ENCODE assay signal across 28 mouse cellular contexts in genomic region chr3:92905182-92905581, GRCm38 (mm10). TPM values are rescaled to one million over a fixed set of nuclear protein-coding genes. Genes with fewer than 3 reads are reported as not detected.
DNase-seq lines count a peak whose midpoint lies in the region; ATAC-seq and TF ChIP-seq lines count a peak whose summit lies in the region.
"Had no signal": no experiment of that assay in that cellular context is flagged by ENCODE, and none has a peak within 500 bp of the region (broad histone marks: within the 10 kb centered on the region; RNA-seq: fewer than 3 reads in every experiment).

No protein-coding gene starts in this region.

- no peak for TF ChIP-seq CTCF in forebrain, postnatal 0 days (IDR thresholded peaks at IDR 0.05; ENCODE audit: low read depth)
- no peak for TF ChIP-seq CTCF in lung, embryonic 14.5 days (IDR thresholded peaks at IDR 0.05; ENCODE audit: low read depth)

- ATAC-seq in embryonic facial prominence, embryonic 14.5 days (ENCODE audit: low read depth): no peak
- no peak for ATAC-seq in forebrain, embryonic 14.5 days
- ATAC-seq in forebrain, postnatal 0 days: no peak
- ATAC-seq in lung, embryonic 14.5 days (ENCODE audit: insufficient read depth): peak; percentile 65; the same call in 1 of the 2 replicates
- ATAC-seq in lung, embryonic 15.5 days (ENCODE audit: borderline replicate concordance, extremely low read depth, low FRiP score, low TSS enrichment): peak; percentile 64; the same call in 1 of the 2 replicates
- ATAC-seq: activated CD4-positive, CD25-positive, alpha-beta regulatory T cell, adult 4 months; CD4-positive, CD25-positive, alpha-beta regulatory T cell, adult 4 months; Patski had no signal

- H3K4me2 ChIP-seq in embryonic facial prominence, embryonic 14.5 days (ENCODE audit: low read depth, low read length): no peak overlapping the region
- no peak overlapping the region for H3K4me2 ChIP-seq in forebrain, embryonic 14.5 days (ENCODE audit: low read length)
- H3K4me2 ChIP-seq in forebrain, postnatal 0 days (ENCODE audit: low read depth): no peak overlapping the region
- H3K4me2 ChIP-seq in lung, embryonic 14.5 days: no peak overlapping the region
- no peak overlapping the region for H3K4me2 ChIP-seq in lung, embryonic 15.5 days

- H3K36me3 ChIP-seq in embryonic facial prominence, embryonic 14.5 days (ENCODE audit: control insufficient read depth, insufficient read depth, low read length): no peaks in the 10 kb centered on the region
- H3K36me3 ChIP-seq in embryonic facial prominence, embryonic 10.5 days (replicated peaks): no peaks in the 10 kb centered on the region
- no peaks in the 10 kb centered on the region for H3K36me3 ChIP-seq in forebrain, embryonic 14.5 days (ENCODE audit: control insufficient read depth, insufficient read depth, low read length)
- H3K36me3 ChIP-seq in forebrain, postnatal 0 days (ENCODE audit: insufficient read depth): no peaks in the 10 kb centered on the region
- H3K36me3 ChIP-seq in lung, embryonic 14.5 days (ENCODE audit: insufficient read depth): no peaks in the 10 kb centered on the region
- no peaks in the 10 kb centered on the region for H3K36me3 ChIP-seq in lung, embryonic 15.5 days
- H3K36me3 ChIP-seq: G1E had no signal

- 53% methylated on average over 3 of the region's 3 CpGs for WGBS in embryonic facial prominence, embryonic 14.5 days
- 62% methylated on average over 3 of the region's 3 CpGs for WGBS in embryonic facial prominence, embryonic 10.5 days
- WGBS in forebrain, embryonic 14.5 days: 54% methylated on average over 3 of the region's 3 CpGs
- WGBS in forebrain, postnatal 0 days: 51% methylated on average over 3 of the region's 3 CpGs
- 33% methylated on average over 3 of the region's 3 CpGs for WGBS in lung, embryonic 14.5 days
- WGBS in lung, embryonic 15.5 days: 31% methylated on average over 3 of the region's 3 CpGs

- H3K27ac ChIP-seq in embryonic facial prominence, embryonic 14.5 days (replicated peaks; ENCODE audit: low read depth, low read length): no peak overlapping the region
- H3K27ac ChIP-seq in embryonic facial prominence, embryonic 10.5 days (replicated peaks): no peak overlapping the region
- H3K27ac ChIP-seq in forebrain, embryonic 14.5 days (ENCODE audit: low read depth, low read length): no peak overlapping the region
- H3K27ac ChIP-seq in forebrain, postnatal 0 days (ENCODE audit: low read depth, low read length): no peak overlapping the region
- H3K27ac ChIP-seq in lung, embryonic 14.5 days (ENCODE audit: low read depth): no peak overlapping the region
- no peak overlapping the region for H3K27ac ChIP-seq in lung, embryonic 15.5 days

- DNase-seq in embryonic facial prominence, embryonic 14.5 days (ENCODE audit: low spot score): peak; percentile 2
- no peak for DNase-seq in embryonic facial prominence, embryonic 10.5 days (ENCODE audit: low spot score)
- peak; percentile 1 for DNase-seq in forebrain, embryonic 14.5 days (ENCODE audit: low spot score)
- no peak for DNase-seq in forebrain, postnatal 0 days
- peak; percentile 49 for DNase-seq in lung, embryonic 14.5 days
- DNase-seq in lung, adult 18-20 months: no peak
- no peak for DNase-seq in lung, postnatal 14 days
- DNase-seq: adrenal gland, adult 2 months; adrenal gland, adult 8-10 months; adrenal gland, postnatal 10 days; adrenal gland, postnatal 14 days; adrenal gland, postnatal 25 days; adrenal gland, postnatal 36 days; B cell, adult 2 months; cerebellum, adult 11 months; cerebellum, adult 11-12 months had no signal

- no peaks in the 10 kb centered on the region for H3K27me3 ChIP-seq in embryonic facial prominence, embryonic 14.5 days (replicated peaks; ENCODE audit: control insufficient read depth, insufficient read depth, low read length)
- no peaks in the 10 kb centered on the region for H3K27me3 ChIP-seq in embryonic facial prominence, embryonic 10.5 days (replicated peaks; ENCODE audit: low read depth, poor library complexity, severe bottlenecking)
- no peaks in the 10 kb centered on the region for H3K27me3 ChIP-seq in forebrain, embryonic 14.5 days (replicated peaks; ENCODE audit: control insufficient read depth, insufficient read depth, low read length)
- no peaks in the 10 kb centered on the region for H3K27me3 ChIP-seq in forebrain, postnatal 0 days (ENCODE audit: insufficient read depth, low read length)
- no peaks in the 10 kb centered on the region for H3K27me3 ChIP-seq in lung, embryonic 14.5 days (ENCODE audit: insufficient read depth, low read length)
- H3K27me3 ChIP-seq in lung, embryonic 15.5 days: no peaks in the 10 kb centered on the region
- H3K27me3 ChIP-seq: CH12.LX had no signal

- no peaks in the 10 kb centered on the region for H3K9me3 ChIP-seq in embryonic facial prominence, embryonic 14.5 days (ENCODE audit: control insufficient read depth, low read length)
- H3K9me3 ChIP-seq in embryonic facial prominence, embryonic 10.5 days: no peaks in the 10 kb centered on the region
- H3K9me3 ChIP-seq in forebrain, embryonic 14.5 days (replicated peaks; ENCODE audit: control insufficient read depth, low read length): no peaks in the 10 kb centered on the region
- H3K9me3 ChIP-seq in forebrain, postnatal 0 days (ENCODE audit: low read length): no peaks in the 10 kb centered on the region
- H3K9me3 ChIP-seq in lung, embryonic 14.5 days (ENCODE audit: low read depth, low read length): no peaks in the 10 kb centered on the region
- H3K9me3 ChIP-seq in lung, embryonic 15.5 days: no peaks in the 10 kb centered on the region
- H3K9me3 ChIP-seq: G1E had no signal

- no peak overlapping the region for H3K9ac ChIP-seq in embryonic facial prominence, embryonic 14.5 days (ENCODE audit: low read depth, low read length)
- H3K9ac ChIP-seq in forebrain, embryonic 14.5 days (ENCODE audit: low read length): no peak overlapping the region
- H3K9ac ChIP-seq in forebrain, postnatal 0 days: no peak overlapping the region
- H3K9ac ChIP-seq in lung, embryonic 14.5 days: no peak overlapping the region
- no peak overlapping the region for H3K9ac ChIP-seq in lung, embryonic 15.5 days

- H3K4me1 ChIP-seq in embryonic facial prominence, embryonic 14.5 days (ENCODE audit: control insufficient read depth, insufficient read depth, low read length): no peaks in the 10 kb centered on the region
- no peaks in the 10 kb centered on the region for H3K4me1 ChIP-seq in embryonic facial prominence, embryonic 10.5 days
- no peaks in the 10 kb centered on the region for H3K4me1 ChIP-seq in forebrain, embryonic 14.5 days (ENCODE audit: control insufficient read depth, insufficient read depth, low read length)
- no peaks in the 10 kb centered on the region for H3K4me1 ChIP-seq in forebrain, postnatal 0 days (ENCODE audit: insufficient read depth)
- H3K4me1 ChIP-seq in lung, embryonic 14.5 days (ENCODE audit: insufficient read depth): no peaks in the 10 kb centered on the region
- no peaks in the 10 kb centered on the region for H3K4me1 ChIP-seq in lung, embryonic 15.5 days

- no peak overlapping the region for H3K4me3 ChIP-seq in embryonic facial prominence, embryonic 14.5 days (ENCODE audit: low read depth, low read length)
- H3K4me3 ChIP-seq in embryonic facial prominence, embryonic 10.5 days: no peak overlapping the region
- no peak overlapping the region for H3K4me3 ChIP-seq in forebrain, embryonic 14.5 days (ENCODE audit: low read depth, low read length)
- H3K4me3 ChIP-seq in forebrain, postnatal 0 days (ENCODE audit: low read depth, low read length): no peak overlapping the region
- H3K4me3 ChIP-seq in lung, embryonic 14.5 days (ENCODE audit: low read depth, low read length): no peak overlapping the region
- H3K4me3 ChIP-seq in lung, embryonic 15.5 days: no peak overlapping the region

RNA-seq across cellular contexts. Expression of gene Lce3a, which starts 20.8 kb away (rescaled TPM):
- polyA plus RNA-seq in embryonic facial prominence, embryonic 14.5 days (2014; fragmentation: Nextera tagmentation; extraction: Ambion mirVana): 3.3 and 6.1 TPM in 2 replicates
- not detected in 2 replicates for polyA plus RNA-seq in embryonic facial prominence, embryonic 10.5 days (2016; fragmentation: Nextera tagmentation; extraction: Ambion mirVana)
- polyA plus RNA-seq in forebrain, embryonic 14.5 days (2014; fragmentation: Nextera tagmentation; extraction: Ambion mirVana): not detected in 2 replicates
- total RNA-seq in forebrain, postnatal 0 days (2014; rRNA removed): not detected in 2 replicates
- polyA plus RNA-seq in forebrain, postnatal 0 days (2015; fragmentation: Nextera tagmentation; extraction: Ambion mirVana): not detected in 2 replicates
- polyA plus RNA-seq in lung, embryonic 14.5 days (2014; fragmentation: Nextera tagmentation; extraction: Ambion mirVana): not detected in 2 replicates
- polyA plus RNA-seq in lung, embryonic 15.5 days (2015; fragmentation: Nextera tagmentation; extraction: Ambion mirVana): not detected in 2 replicates
- total RNA-seq: adrenal gland, adult 18-20 months; adrenal gland, adult 2 months; adrenal gland, adult 8-10 months; adrenal gland, postnatal 10 days; adrenal gland, postnatal 14 days; adrenal gland, postnatal 25 days; adrenal gland, postnatal 36 days; adrenal gland, postnatal 4 days; CH12.LX; ES-E14; G1E; MEL had no signal
- polyA plus RNA-seq: activated CD4-positive, CD25-positive, alpha-beta regulatory T cell, adult 4 months; adrenal gland, adult 2 months; brain, embryonic 14.5 days; C2C12; CD4-positive, CD25-positive, alpha-beta regulatory T cell, adult 4 months; G1E had no signal

RNA-seq across cellular contexts. Expression of gene Lce3b, which starts 27.6 kb away (rescaled TPM):
- polyA plus RNA-seq in embryonic facial prominence, embryonic 14.5 days (2014; fragmentation: Nextera tagmentation; extraction: Ambion mirVana): 0.43 and 1.1 TPM in 2 replicates
- not detected in 2 replicates for polyA plus RNA-seq in embryonic facial prominence, embryonic 10.5 days (2016; fragmentation: Nextera tagmentation; extraction: Ambion mirVana)
- polyA plus RNA-seq in forebrain, embryonic 14.5 days (2014; fragmentation: Nextera tagmentation; extraction: Ambion mirVana): not detected in 2 replicates
- total RNA-seq in forebrain, postnatal 0 days (2014; rRNA removed): not detected in 2 replicates
- polyA plus RNA-seq in forebrain, postnatal 0 days (2015; fragmentation: Nextera tagmentation; extraction: Ambion mirVana): not detected in 2 replicates
- polyA plus RNA-seq in lung, embryonic 14.5 days (2014; fragmentation: Nextera tagmentation; extraction: Ambion mirVana): not detected in 2 replicates
- polyA plus RNA-seq in lung, embryonic 15.5 days (2015; fragmentation: Nextera tagmentation; extraction: Ambion mirVana): not detected in 2 replicates
- total RNA-seq: adrenal gland, adult 18-20 months; adrenal gland, adult 2 months; adrenal gland, adult 8-10 months; adrenal gland, postnatal 10 days; adrenal gland, postnatal 14 days; adrenal gland, postnatal 25 days; adrenal gland, postnatal 36 days; adrenal gland, postnatal 4 days; CH12.LX; ES-E14; G1E; MEL had no signal
- polyA plus RNA-seq: activated CD4-positive, CD25-positive, alpha-beta regulatory T cell, adult 4 months; adrenal gland, adult 2 months; brain, embryonic 14.5 days; C2C12; CD4-positive, CD25-positive, alpha-beta regulatory T cell, adult 4 months; G1E; Patski had no signal

RNA-seq across cellular contexts. Expression of gene 2310050C09Rik, which starts 35.2 kb away (rescaled TPM):
- polyA plus RNA-seq in embryonic facial prominence, embryonic 14.5 days (2014; fragmentation: Nextera tagmentation; extraction: Ambion mirVana): not detected in 2 replicates
- not detected in 2 replicates for polyA plus RNA-seq in embryonic facial prominence, embryonic 10.5 days (2016; fragmentation: Nextera tagmentation; extraction: Ambion mirVana)
- polyA plus RNA-seq in forebrain, embryonic 14.5 days (2014; fragmentation: Nextera tagmentation; extraction: Ambion mirVana): not detected in 2 replicates
- total RNA-seq in forebrain, postnatal 0 days (2014; rRNA removed): not detected in 2 replicates
- not detected in 2 replicates for polyA plus RNA-seq in forebrain, postnatal 0 days (2015; fragmentation: Nextera tagmentation; extraction: Ambion mirVana)
- not detected in 2 replicates for polyA plus RNA-seq in lung, embryonic 14.5 days (2014; fragmentation: Nextera tagmentation; extraction: Ambion mirVana)
- polyA plus RNA-seq in lung, embryonic 15.5 days (2015; fragmentation: Nextera tagmentation; extraction: Ambion mirVana): not detected in 2 replicates
- total RNA-seq: adrenal gland, adult 18-20 months; adrenal gland, adult 2 months; adrenal gland, adult 8-10 months; adrenal gland, postnatal 10 days; adrenal gland, postnatal 14 days; adrenal gland, postnatal 25 days; adrenal gland, postnatal 36 days; adrenal gland, postnatal 4 days; CH12.LX; ES-E14; G1E; MEL had no signal
- polyA plus RNA-seq: activated CD4-positive, CD25-positive, alpha-beta regulatory T cell, adult 4 months; adrenal gland, adult 2 months; brain, embryonic 14.5 days; C2C12; CD4-positive, CD25-positive, alpha-beta regulatory T cell, adult 4 months; G1E; Patski had no signal

RNA-seq across cellular contexts. Expression of gene Lce3c, which starts 39.1 kb away (rescaled TPM):
- 0.80 and 3.1 TPM in 2 replicates for polyA plus RNA-seq in embryonic facial prominence, embryonic 14.5 days (2014; fragmentation: Nextera tagmentation; extraction: Ambion mirVana)
- polyA plus RNA-seq in embryonic facial prominence, embryonic 10.5 days (2016; fragmentation: Nextera tagmentation; extraction: Ambion mirVana): not detected in 2 replicates
- polyA plus RNA-seq in forebrain, embryonic 14.5 days (2014; fragmentation: Nextera tagmentation; extraction: Ambion mirVana): not detected in 2 replicates
- total RNA-seq in forebrain, postnatal 0 days (2014; rRNA removed): not detected in 2 replicates
- not detected in 2 replicates for polyA plus RNA-seq in forebrain, postnatal 0 days (2015; fragmentation: Nextera tagmentation; extraction: Ambion mirVana)
- polyA plus RNA-seq in lung, embryonic 14.5 days (2014; fragmentation: Nextera tagmentation; extraction: Ambion mirVana): not detected in 2 replicates
- polyA plus RNA-seq in lung, embryonic 15.5 days (2015; fragmentation: Nextera tagmentation; extraction: Ambion mirVana): not detected in 2 replicates
- total RNA-seq: adrenal gland, adult 18-20 months; adrenal gland, adult 2 months; adrenal gland, adult 8-10 months; adrenal gland, postnatal 10 days; adrenal gland, postnatal 14 days; adrenal gland, postnatal 25 days; adrenal gland, postnatal 36 days; adrenal gland, postnatal 4 days; CH12.LX; ES-E14; G1E; MEL had no signal
- polyA plus RNA-seq: activated CD4-positive, CD25-positive, alpha-beta regulatory T cell, adult 4 months; adrenal gland, adult 2 months; brain, embryonic 14.5 days; C2C12; CD4-positive, CD25-positive, alpha-beta regulatory T cell, adult 4 months; G1E had no signal

RNA-seq across cellular contexts. Expression of gene Lce3d, which starts 52.0 kb away (rescaled TPM):
- polyA plus RNA-seq in embryonic facial prominence, embryonic 14.5 days (2014; fragmentation: Nextera tagmentation; extraction: Ambion mirVana): not detected in 2 replicates
- not detected in 2 replicates for polyA plus RNA-seq in embryonic facial prominence, embryonic 10.5 days (2016; fragmentation: Nextera tagmentation; extraction: Ambion mirVana)
- not detected in 2 replicates for polyA plus RNA-seq in forebrain, embryonic 14.5 days (2014; fragmentation: Nextera tagmentation; extraction: Ambion mirVana)
- total RNA-seq in forebrain, postnatal 0 days (2014; rRNA removed): not detected in 2 replicates
- polyA plus RNA-seq in forebrain, postnatal 0 days (2015; fragmentation: Nextera tagmentation; extraction: Ambion mirVana): not detected in 2 replicates
- not detected in 2 replicates for polyA plus RNA-seq in lung, embryonic 14.5 days (2014; fragmentation: Nextera tagmentation; extraction: Ambion mirVana)
- not detected in 2 replicates for polyA plus RNA-seq in lung, embryonic 15.5 days (2015; fragmentation: Nextera tagmentation; extraction: Ambion mirVana)
- total RNA-seq: adrenal gland, adult 18-20 months; adrenal gland, adult 2 months; adrenal gland, adult 8-10 months; adrenal gland, postnatal 10 days; adrenal gland, postnatal 14 days; adrenal gland, postnatal 25 days; adrenal gland, postnatal 36 days; adrenal gland, postnatal 4 days; CH12.LX; ES-E14; G1E; MEL had no signal
- polyA plus RNA-seq: activated CD4-positive, CD25-positive, alpha-beta regulatory T cell, adult 4 months; adrenal gland, adult 2 months; brain, embryonic 14.5 days; C2C12; CD4-positive, CD25-positive, alpha-beta regulatory T cell, adult 4 months; G1E had no signal

Comparison
In these comparisons a context has a peak if more than half of its experiments do, and no peak if none do; other contexts are left out.
1. DNase-seq: peak in embryonic facial prominence, embryonic 14.5 days (single experiment), forebrain, embryonic 14.5 days (single experiment) and lung, embryonic 14.5 days (single experiment); none in embryonic facial prominence, embryonic 10.5 days (single experiment), forebrain, postnatal 0 days (single experiment), lung, adult 18-20 months (0 of 2) and lung, postnatal 14 days (single experiment).
2. ATAC-seq: peak in lung, embryonic 14.5 days (single experiment) and lung, embryonic 15.5 days (single experiment); none in embryonic facial prominence, embryonic 14.5 days (single experiment), forebrain, embryonic 14.5 days (single experiment) and forebrain, postnatal 0 days (single experiment).